Mouse (Mus musculus) heart, embryonic 11.5 days (tissue): ENCODE results near the gene Atp2a1. TPM values are rescaled to one million over a fixed set of nuclear protein-coding genes. Genes with fewer than 3 reads are reported as not detected.

Source experiments
- ATAC-seq: fragments of 200-750 bp; cut with Nextera tagmentation; replicated peaks from 2 replicates; pipeline ENCODE4 v1.8.0; 2017; ENCODE audit warnings: moderate library complexity; ENCODE audit not compliant: insufficient number of reproducible peaks, low FRiP score, low TSS enrichment
- H3K27ac ChIP-seq: fragments of 300-500 bp; sonication (generic); 2 replicates; pipeline ENCODE4 v1.5.1; 2014; ENCODE audit warnings: mild to moderate bottlenecking, low read depth, low read length
- H3K27me3 ChIP-seq: fragments of 300-500 bp; sonication (generic); 2 replicates; pipeline ENCODE4 v1.6.1; 2014; ENCODE audit warnings: mild to moderate bottlenecking, low read length, mixed read lengths; ENCODE audit not compliant: control insufficient read depth, insufficient read depth
- H3K36me3 ChIP-seq: fragments of 300-500 bp; sonication (generic); 2 replicates; pipeline ENCODE4 v1.6.1; 2014; ENCODE audit warnings: mild to moderate bottlenecking, low read length, moderate library complexity, mixed read lengths; ENCODE audit not compliant: control insufficient read depth, insufficient read depth
- H3K4me1 ChIP-seq: fragments of 300-500 bp; sonication (generic); 2 replicates; pipeline ENCODE4 v1.6.1; 2014; ENCODE audit warnings: low read length; ENCODE audit not compliant: control insufficient read depth, insufficient read depth
- H3K4me2 ChIP-seq: fragments of 300-500 bp; sonication (generic); 2 replicates; pipeline ENCODE4 v1.6.1; 2014; ENCODE audit warnings: mild to moderate bottlenecking, moderate library complexity
- H3K4me3 ChIP-seq: fragments of 300-500 bp; sonication (generic); 2 replicates; pipeline ENCODE4 v1.5.1; 2014; ENCODE audit warnings: low read depth, low read length
- H3K9ac ChIP-seq: fragments of 300-500 bp; sonication (generic); 2 replicates; pipeline ENCODE4 v1.6.1; 2014; ENCODE audit warnings: mild to moderate bottlenecking, low read depth, low read length, moderate library complexity
- H3K9me3 ChIP-seq: fragments of 300-500 bp; sonication (generic); replicated peaks from 2 replicates; pipeline ENCODE4 v1.6.1; 2016; ENCODE audit warnings: low read length; ENCODE audit not compliant: control insufficient read depth
- WGBS: fragments of 180-500 bp; shearing (Covaris S2); extraction: QIAGEN DNeasy Blood & Tissue Kit; methylation state at CpG from one replicate; pipeline ENCODE4 v1.1.7; 2014; ENCODE audit not compliant: insufficient replicate concordance; 5-methylcytosine and 5-hydroxymethylcytosine counted together
- polyA plus RNA-seq: library from polyadenylated mRNA; unstranded; fragments of >200 nt; fragmentation: Nextera tagmentation; extraction: Ambion mirVana; gene quantifications from 2 replicates; pipeline ENCODE4 v1.2.1, GENCODE M21; 2014

Atp2a1 gene
- polyA plus RNA-seq, 1 experiment from 2014 or later, result 5.0 TPM

DNA sequence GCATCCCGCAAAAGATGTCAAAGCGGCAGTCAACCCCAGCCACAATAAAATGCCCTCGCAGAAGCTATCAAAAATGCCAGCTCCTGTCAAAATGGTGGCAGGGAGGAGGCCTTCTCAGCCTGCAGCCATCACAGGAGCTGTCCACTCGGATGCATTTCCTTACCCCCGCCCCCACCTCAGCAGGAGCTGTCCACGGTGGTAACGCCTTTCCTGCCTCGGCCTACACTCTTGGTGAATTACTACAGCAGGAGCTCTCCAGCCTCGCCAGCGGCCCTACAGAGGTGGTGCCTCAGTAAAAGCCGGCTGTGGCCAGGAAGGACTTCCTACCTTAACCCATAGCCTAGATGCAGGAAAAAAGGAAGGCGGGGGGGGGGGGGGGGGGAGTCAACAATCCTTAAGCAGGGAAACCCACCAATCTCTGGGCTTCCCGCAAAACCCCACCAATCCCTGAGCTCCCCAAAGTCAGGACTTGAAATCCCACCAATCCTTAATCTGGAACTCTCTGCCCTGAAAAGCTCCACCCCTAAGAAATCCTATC is 35.5 kb downstream of the Atp2a1 start:
- 37% methylated on average over 13 of the region's 13 CpGs for WGBS

DNA sequence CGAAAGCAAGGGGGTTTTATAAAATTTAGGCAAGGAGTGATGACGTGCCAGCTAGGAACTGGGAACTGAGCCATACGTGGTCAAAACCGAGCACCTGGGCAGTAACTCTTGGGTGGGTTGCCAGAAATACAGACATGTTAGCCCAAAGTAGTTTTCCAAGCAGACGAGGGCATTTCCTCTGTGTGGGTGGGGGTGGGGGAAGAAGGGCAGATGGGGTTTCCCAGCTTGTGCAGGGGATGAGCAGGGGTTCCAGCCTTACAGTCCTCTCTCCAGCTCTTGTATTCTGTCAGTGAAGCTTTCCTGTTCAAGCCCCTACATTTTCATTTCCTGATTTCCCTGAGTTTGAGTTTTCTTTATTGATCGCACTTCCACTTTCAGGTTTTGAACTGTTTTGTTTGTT is 38.7 kb downstream of the Atp2a1 start:
- Histone ChIP-seq H3K9ac (no peak overlapping the region), H3K9me3 (no peaks in the 10 kb centered on the region), H3K27ac (no peak overlapping the region), H3K27me3 (no peaks in the 10 kb centered on the region), H3K4me1 (peaks cover 7% of the 10 kb centered on the region; the same call in 1 of the 2 replicates), H3K36me3 (no peaks in the 10 kb centered on the region), H3K4me3 (no peak overlapping the region), H3K4me2 (no peak overlapping the region)
- no peak for ATAC-seq
- WGBS, result 74% methylated on average over 6 of the region's 6 CpGs

More for the DNA sequence above, 35.5 kb downstream of the Atp2a1 start:
- H3K9me3 ChIP-seq, result no peaks in the 10 kb centered on the region
- no peak for ATAC-seq
- H3K4me3 ChIP-seq, result no peak overlapping the region
- no peaks in the 10 kb centered on the region for H3K27me3 ChIP-seq
- H3K4me1 ChIP-seq, result peaks cover 12% of the 10 kb centered on the region
- no peaks in the 10 kb centered on the region for H3K36me3 ChIP-seq
- H3K4me2 ChIP-seq, result no peak overlapping the region; the same call in 1 of the 2 replicates
- no peak overlapping the region for H3K27ac ChIP-seq
- no peak overlapping the region for H3K9ac ChIP-seq

DNA sequence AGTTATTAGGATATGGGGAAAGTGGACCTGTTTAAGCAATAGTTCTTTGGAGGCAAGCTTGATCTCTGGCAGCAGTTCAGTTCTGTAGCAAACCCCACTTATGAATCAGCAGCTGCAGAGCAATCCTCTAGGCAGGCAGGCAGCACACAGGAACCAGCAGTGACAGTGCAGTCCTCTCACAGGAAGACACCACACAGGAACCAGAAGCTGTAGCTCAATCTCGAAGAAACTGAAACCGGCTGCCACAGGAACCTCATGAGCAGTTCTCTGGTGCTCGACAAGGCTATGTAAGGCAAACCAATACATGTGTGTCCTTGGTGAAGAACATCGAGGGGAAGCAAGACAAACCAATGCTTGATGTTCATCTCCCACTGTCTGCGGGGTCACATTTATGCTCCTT is 41.2 kb downstream of the Atp2a1 start:
- no peak overlapping the region for H3K4me2 ChIP-seq
- no peak overlapping the region for H3K9ac ChIP-seq
- H3K4me3 ChIP-seq, result no peak overlapping the region
- H3K36me3 ChIP-seq, result no peaks in the 10 kb centered on the region
- H3K4me1 ChIP-seq, result no peaks in the 10 kb centered on the region
- 68% methylated on average over 5 of the region's 5 CpGs for WGBS
- no peaks in the 10 kb centered on the region for H3K27me3 ChIP-seq
- no peak overlapping the region for H3K27ac ChIP-seq
- ATAC-seq, result no peak
- no peaks in the 10 kb centered on the region for H3K9me3 ChIP-seq

DNA sequence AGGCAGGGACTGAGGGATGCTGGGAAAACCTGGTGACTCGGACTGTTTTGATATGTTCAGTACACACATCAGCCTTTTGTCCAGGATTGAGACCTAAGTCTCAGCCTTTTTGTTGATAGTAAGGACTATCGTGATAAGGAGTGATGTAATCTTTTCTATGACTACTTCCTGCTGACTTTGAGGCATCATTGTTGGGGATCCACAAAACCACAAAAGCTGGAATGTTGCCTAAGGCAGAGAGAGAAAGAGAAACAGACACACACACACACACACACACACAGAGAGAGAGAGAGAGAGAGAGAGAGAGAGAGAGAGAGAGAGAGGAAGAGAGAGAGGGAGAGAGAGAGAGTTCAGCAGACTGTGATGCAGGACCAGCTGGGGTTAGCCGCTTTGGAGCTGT is 44.4 kb downstream of the Atp2a1 start:
- no peak for ATAC-seq
- no peaks in the 10 kb centered on the region for H3K4me1 ChIP-seq
- H3K27me3 ChIP-seq, result no peaks in the 10 kb centered on the region; the same call in 1 of the 2 replicates
- no peaks in the 10 kb centered on the region for H3K9me3 ChIP-seq
- H3K36me3 ChIP-seq, result no peaks in the 10 kb centered on the region
- no peak overlapping the region for H3K4me3 ChIP-seq
- no peak overlapping the region for H3K4me2 ChIP-seq
- no peak overlapping the region for H3K27ac ChIP-seq
- 54% methylated on average over 3 of the region's 3 CpGs for WGBS
- no peak overlapping the region for H3K9ac ChIP-seq

DNA sequence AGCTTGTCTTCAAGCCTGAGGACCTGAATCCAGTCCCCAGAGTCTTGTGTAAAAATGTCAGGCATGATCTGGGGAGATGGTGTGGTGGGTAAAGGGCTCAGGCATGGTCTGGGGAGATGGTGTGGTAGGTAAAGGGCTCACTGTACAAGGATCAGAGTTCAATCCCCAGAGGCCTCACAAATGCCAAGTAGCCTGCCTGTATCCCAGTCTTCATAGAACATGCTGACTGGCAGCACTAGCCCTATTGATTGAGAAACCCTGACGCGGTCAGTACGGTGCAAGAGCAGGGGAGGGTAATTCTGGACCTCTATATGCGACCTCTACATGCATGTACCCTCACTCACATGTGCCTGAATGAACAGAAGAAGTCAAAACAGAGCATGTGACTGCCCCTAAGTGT is 45.3 kb downstream of the Atp2a1 start:
- no peak overlapping the region for H3K9ac ChIP-seq
- H3K27ac ChIP-seq, result no peak overlapping the region
- no peaks in the 10 kb centered on the region for H3K4me1 ChIP-seq
- no peaks in the 10 kb centered on the region; the same call in 1 of the 2 replicates for H3K27me3 ChIP-seq
- ATAC-seq, result no peak
- no peaks in the 10 kb centered on the region for H3K9me3 ChIP-seq
- 89% methylated on average over 4 of the region's 4 CpGs for WGBS
- H3K4me3 ChIP-seq, result no peak overlapping the region
- no peak overlapping the region for H3K4me2 ChIP-seq
- no peaks in the 10 kb centered on the region for H3K36me3 ChIP-seq

DNA sequence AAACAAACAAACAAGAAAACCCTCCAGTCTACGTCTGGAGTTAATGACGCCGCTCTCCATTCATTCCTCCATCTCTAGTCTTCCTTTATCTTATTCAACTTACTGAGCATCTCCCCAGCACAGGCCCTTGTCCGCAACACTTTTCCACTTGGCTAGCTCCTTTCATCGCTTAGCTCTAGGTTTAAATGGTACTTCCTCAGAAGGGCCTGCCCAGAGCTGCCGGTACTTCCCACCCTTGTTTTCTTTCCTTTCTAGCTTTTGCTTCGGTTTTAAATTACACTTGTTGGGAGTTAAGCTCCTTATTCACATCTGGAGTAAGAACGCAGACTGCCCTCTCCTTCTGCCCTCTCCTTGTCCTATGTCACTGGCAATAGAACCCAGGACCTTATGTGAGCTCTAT is 45.9 kb downstream of the Atp2a1 start:
- Histone ChIP-seq H3K27ac (no peak overlapping the region), H3K27me3 (no peaks in the 10 kb centered on the region; the same call in 1 of the 2 replicates), H3K9me3 (no peaks in the 10 kb centered on the region), H3K9ac (no peak overlapping the region), H3K4me2 (no peak overlapping the region), H3K4me1 (no peaks in the 10 kb centered on the region), H3K36me3 (no peaks in the 10 kb centered on the region), H3K4me3 (no peak overlapping the region)
- 47% methylated on average over 8 of the region's 8 CpGs for WGBS
- ATAC-seq, result no peak

DNA sequence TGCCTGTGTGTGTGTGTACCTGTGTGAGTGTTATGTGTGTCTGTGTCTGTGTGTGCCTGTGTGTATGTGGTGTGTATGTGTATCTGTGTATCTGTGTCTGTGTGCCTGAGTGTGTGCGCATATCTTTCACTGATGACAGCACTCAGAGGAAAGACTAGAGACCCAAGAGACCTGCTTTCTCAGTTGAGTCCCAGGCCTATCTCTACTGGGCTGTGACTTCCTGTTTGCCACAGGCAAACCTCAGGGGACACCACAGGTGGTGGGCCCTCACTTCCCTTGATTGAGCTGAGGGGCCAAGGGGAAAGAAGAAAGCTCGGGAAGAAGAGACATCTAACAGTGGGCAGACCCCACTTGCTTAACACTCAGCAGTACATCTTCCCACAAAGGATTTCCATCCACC is 46.3 kb downstream of the Atp2a1 start:
- Histone ChIP-seq H3K36me3 (no peaks in the 10 kb centered on the region), H3K4me1 (no peaks in the 10 kb centered on the region), H3K27ac (no peak overlapping the region), H3K4me2 (no peak overlapping the region), H3K9me3 (no peaks in the 10 kb centered on the region), H3K4me3 (no peak overlapping the region), H3K27me3 (no peaks in the 10 kb centered on the region; the same call in 1 of the 2 replicates), H3K9ac (no peak overlapping the region)
- WGBS, result 47% methylated on average over 2 of the region's 2 CpGs
- ATAC-seq, result no peak

DNA sequence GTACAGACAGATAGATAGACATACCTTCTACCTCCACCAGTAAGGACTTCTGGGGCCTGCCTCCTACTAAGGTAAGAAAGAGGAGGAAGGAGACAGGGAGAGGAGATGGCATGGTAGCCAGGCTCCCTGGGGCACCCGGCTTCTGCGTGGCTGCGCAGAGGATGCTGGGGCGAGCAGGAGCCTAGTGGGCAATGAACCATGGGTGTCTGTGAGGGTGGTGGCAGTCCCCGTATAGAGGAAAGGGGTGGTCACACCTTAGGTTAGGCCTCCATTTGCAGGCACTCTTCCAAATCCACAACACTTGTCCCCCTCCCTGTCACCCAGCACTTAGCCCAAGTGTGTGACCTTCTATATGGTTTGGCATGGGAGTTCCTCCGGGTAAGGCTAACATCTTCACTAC is 48.2 kb downstream of the Atp2a1 start, which contains the start of gene Cd19:
TSS of gene Cd19 (minus strand) at position 165 of the 400 bp plus-strand sequence.
- Histone ChIP-seq H3K4me3 (no peak within 1 kb of the TSS), H3K27ac (no peak within 1 kb of the TSS), H3K36me3 (no peaks in the 10 kb centered on the region), H3K4me2 (no peak within 1 kb of the TSS), H3K27me3 (no peaks in the 10 kb centered on the region; the same call in 1 of the 2 replicates), H3K9ac (no peak within 1 kb of the TSS), H3K9me3 (no peaks in the 10 kb centered on the region), H3K4me1 (no peaks in the 10 kb centered on the region)
- 73% methylated on average over 6 of the region's 6 CpGs for WGBS
- ATAC-seq, result no peak

DNA sequence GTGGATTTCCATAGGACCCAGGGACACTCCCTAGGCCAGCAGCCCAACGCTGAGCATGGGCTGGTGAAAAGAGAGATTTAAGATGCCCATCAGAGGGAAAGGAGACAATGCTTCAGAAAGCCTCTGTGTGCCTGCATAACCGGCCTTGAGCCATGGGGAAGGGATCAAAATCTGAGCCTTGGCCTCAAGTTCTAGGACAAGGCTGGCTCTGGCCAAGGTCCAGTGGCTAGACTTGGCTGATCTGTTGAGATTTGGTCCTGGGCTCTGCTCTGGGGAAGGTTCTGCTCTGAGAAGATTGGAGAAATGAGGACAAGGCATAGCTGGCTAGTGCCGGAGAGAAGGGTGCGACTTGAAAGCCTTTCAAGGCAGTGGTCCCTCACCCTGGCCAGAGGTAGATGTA is 51.8 kb downstream of the Atp2a1 start:
- Histone ChIP-seq H3K27me3 (no peaks in the 10 kb centered on the region; the same call in 1 of the 2 replicates), H3K4me1 (no peaks in the 10 kb centered on the region), H3K27ac (no peak overlapping the region), H3K4me2 (no peak overlapping the region), H3K36me3 (no peaks in the 10 kb centered on the region), H3K9me3 (no peaks in the 10 kb centered on the region), H3K9ac (no peak overlapping the region), H3K4me3 (no peak overlapping the region)
- no peak for ATAC-seq
- whole genome bisulfite sequencing, result 89% methylated on average over 4 of the region's 4 CpGs
